Mouse (Mus musculus) adrenal gland, adult (tissue): ENCODE measurements around the gene Hist1h1e.

Experiments used
- DNase-seq, 2 experiments: peaks; one replicate each; pipeline ENCODE4 v3.0.0; 2022 to 2023; ENCODE audit warnings: low spot score in 1 of 2; ENCODE audit not compliant: inconsistent age in 2 of 2

Gene Hist1h1e

GRCm38 (mm10) chr13:23573898-23574524 is 48.3 kb downstream of the Hist1h1e start, which contains the start of the genes Hist1h2bf and Hist1h2ad:
Gene Hist1h2bf, minus strand, starts transcription at chr13:23574196.
Gene Hist1h2ad, plus strand, starts transcription at chr13:23574381.
- peak; percentile 84 to 95 for DNase-seq

- peak in 1 of 2 experiments; percentile 52 for DNase-seq
Observed at GRCm38 (mm10) chr13:23573034-23573897, 49.1 kb downstream of the Hist1h1e start.

- DNase-seq: no peak
Observed at GRCm38 (mm10) chr13:23572218-23573033, 49.9 kb downstream of the Hist1h1e start.

- DNase-seq: peak in 1 of 2 experiments; percentile 66
Observed at GRCm38 (mm10) chr13:23571504-23572217, 50.7 kb downstream of the Hist1h1e start.

- peak; percentile 80 to 96 for DNase-seq
Observed at GRCm38 (mm10) chr13:23571022-23571503, 51.3 kb downstream of the Hist1h1e start, which contains the start of the genes Hist1h2ae and Hist1h2bg. Gene Hist1h2ae, minus strand, starts transcription at chr13:23571220. Gene Hist1h2bg, plus strand, starts transcription at chr13:23571396.
